Mouse (Mus musculus): ENCODE results near the gene Cbx4. TPM values are rescaled to one million over a fixed set of nuclear protein-coding genes. Genes with fewer than 3 reads are reported as not detected.

The Cbx4 gene
- polyA plus RNA-seq (2012; rRNA removed) = 9.3 and 10.6 TPM in 2 replicates

GRCm38 (mm10) chr11:119086144-119086971, at the start of gene Cbx4:
Gene Cbx4, minus strand, starts transcription at chr11:119086221.
- TF ChIP-seq CTCF (conservative IDR thresholded peaks at IDR 0.05; ENCODE audit: insufficient read depth, insufficient read length, low read depth, low read length) = peak; percentile 40
- TF ChIP-seq POLR2A (IDR thresholded peaks at IDR 0.05; ENCODE audit: low read depth, low read length) = peak; percentile 52
- Histone ChIP-seq H3K4me1 (ENCODE audit: control insufficient read depth, insufficient read depth, low read length) (peaks cover 18% of the 10 kb centered on the region), H3K36me3 (ENCODE audit: control insufficient read depth, insufficient read depth, low read length) (0 out of 2 replicates have a peak, but pooled peaks cover under 1% of the 10 kb centered on the region), H3K27ac (ENCODE audit: insufficient read depth, low read depth, low read length) (peak within 1 kb of the TSS; percentile 84), H3K4me3 (ENCODE audit: insufficient read depth, low read depth, low read length) (peak within 1 kb of the TSS; percentile 84), H3K27me3 (replicated peaks; ENCODE audit: control insufficient read depth, insufficient read depth, low read length) (no peaks in the 10 kb centered on the region; the same call in 1 of the 2 replicates)
- WGBS = 3% methylated on average over 65 of the region's 67 CpGs
- peak; percentile 96 for DNase-seq

GRCm38 (mm10) chr11:119134586-119134985, 48.6 kb upstream of the Cbx4 start:
- H3K27me3 ChIP-seq (replicated peaks; ENCODE audit: control insufficient read depth, insufficient read depth, low read length) = no peaks in the 10 kb centered on the region
- no peak overlapping the region for H3K27ac ChIP-seq (ENCODE audit: insufficient read depth, low read depth, low read length)
- DNase-seq = no peak
- H3K4me3 ChIP-seq (ENCODE audit: insufficient read depth, low read depth, low read length) = no peak overlapping the region
- WGBS = 66% methylated on average over 17 of the region's 17 CpGs
- H3K36me3 ChIP-seq (ENCODE audit: control insufficient read depth, insufficient read depth, low read length) = no peaks in the 10 kb centered on the region
- TF ChIP-seq CTCF (conservative IDR thresholded peaks at IDR 0.05; ENCODE audit: insufficient read depth, insufficient read length, low read depth, low read length) (no peak), POLR2A (IDR thresholded peaks at IDR 0.05; ENCODE audit: low read depth, low read length) (no peak)
- peaks cover 10% of the 10 kb centered on the region; the same call in 1 of the 2 replicates for H3K4me1 ChIP-seq (ENCODE audit: control insufficient read depth, insufficient read depth, low read length)

- TF ChIP-seq POLR2A (IDR thresholded peaks at IDR 0.05; ENCODE audit: low read depth, low read length) (no peak), CTCF (conservative IDR thresholded peaks at IDR 0.05; ENCODE audit: insufficient read depth, insufficient read length, low read depth, low read length) (no peak)
- no peak overlapping the region for H3K27ac ChIP-seq (ENCODE audit: insufficient read depth, low read depth, low read length)
Measured at GRCm38 (mm10) chr11:119133437-119134221, 47.6 kb upstream of the Cbx4 start.

GRCm38 (mm10) chr11:119132198-119133035, 46.4 kb upstream of the Cbx4 start:
- WGBS = 83% methylated on average over 14 of the region's 14 CpGs
- H3K27me3 ChIP-seq (replicated peaks; ENCODE audit: control insufficient read depth, insufficient read depth, low read length) = no peaks in the 10 kb centered on the region

More at GRCm38 (mm10) chr11:119133437-119134221, 47.6 kb upstream of the Cbx4 start:
- Histone ChIP-seq H3K4me3 (ENCODE audit: insufficient read depth, low read depth, low read length) (no peak overlapping the region), H3K4me1 (ENCODE audit: control insufficient read depth, insufficient read depth, low read length) (peaks cover 11% of the 10 kb centered on the region; the same call in 1 of the 2 replicates), H3K27me3 (replicated peaks; ENCODE audit: control insufficient read depth, insufficient read depth, low read length) (no peaks in the 10 kb centered on the region), H3K36me3 (ENCODE audit: control insufficient read depth, insufficient read depth, low read length) (no peaks in the 10 kb centered on the region)
- WGBS = 39% methylated on average over 5 of the region's 5 CpGs
- DNase-seq = peak; percentile 92

GRCm38 (mm10) chr11:119130081-119130765, 44.2 kb upstream of the Cbx4 start:
- H3K4me3 ChIP-seq (ENCODE audit: insufficient read depth, low read depth, low read length) = no peak overlapping the region
- TF ChIP-seq POLR2A (IDR thresholded peaks at IDR 0.05; ENCODE audit: low read depth, low read length) (no peak), CTCF (conservative IDR thresholded peaks at IDR 0.05; ENCODE audit: insufficient read depth, insufficient read length, low read depth, low read length) (no peak)
- H3K4me1 ChIP-seq (ENCODE audit: control insufficient read depth, insufficient read depth, low read length) = peaks cover 35% of the 10 kb centered on the region
- WGBS = 35% methylated on average over 24 of the region's 24 CpGs
- H3K27me3 ChIP-seq (replicated peaks; ENCODE audit: control insufficient read depth, insufficient read depth, low read length) = no peaks in the 10 kb centered on the region
- no peaks in the 10 kb centered on the region for H3K36me3 ChIP-seq (ENCODE audit: control insufficient read depth, insufficient read depth, low read length)
- H3K27ac ChIP-seq (ENCODE audit: insufficient read depth, low read depth, low read length) = no peak overlapping the region
- no peak for DNase-seq

More at GRCm38 (mm10) chr11:119132198-119133035, 46.4 kb upstream of the Cbx4 start:
- H3K36me3 ChIP-seq (ENCODE audit: control insufficient read depth, insufficient read depth, low read length) = no peaks in the 10 kb centered on the region
- no peak for TF ChIP-seq CTCF (conservative IDR thresholded peaks at IDR 0.05; ENCODE audit: insufficient read depth, insufficient read length, low read depth, low read length)
- TF ChIP-seq POLR2A (IDR thresholded peaks at IDR 0.05; ENCODE audit: low read depth, low read length) = no peak
- H3K4me1 ChIP-seq (ENCODE audit: control insufficient read depth, insufficient read depth, low read length) = peaks cover 22% of the 10 kb centered on the region
- H3K27ac ChIP-seq (ENCODE audit: insufficient read depth, low read depth, low read length) = no peak overlapping the region
- no peak for DNase-seq
- no peak overlapping the region for H3K4me3 ChIP-seq (ENCODE audit: insufficient read depth, low read depth, low read length)
